Mouse (Mus musculus): ENCODE measurements around the gene Aldh1a1.

DNA sequence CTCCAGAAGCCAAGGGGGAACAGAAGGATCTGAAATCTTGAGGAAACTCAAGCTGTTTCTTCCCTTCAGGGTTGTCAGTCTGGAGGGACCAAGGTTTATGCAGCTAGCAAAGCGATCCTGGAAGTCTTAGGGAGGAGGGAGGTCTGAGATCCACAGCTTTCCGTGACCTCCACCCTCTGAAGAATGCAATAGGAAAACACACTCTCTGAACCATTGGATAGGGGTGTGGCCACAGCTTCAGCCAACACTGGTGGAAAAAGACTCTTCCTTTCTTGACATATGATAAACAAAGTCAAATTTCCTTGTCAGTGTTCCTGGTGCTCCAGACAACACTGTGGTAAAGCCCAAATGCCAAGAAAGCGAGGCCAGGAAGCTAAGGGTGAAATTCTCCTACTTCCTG is 84.5 kb downstream of the Aldh1a1 start:
- TF ChIP-seq GATA1 (IDR thresholded peaks at IDR 0.05; ENCODE audit: borderline replicate concordance, low read length) = no peak
- no peak for TF ChIP-seq FLI1 (IDR thresholded peaks at IDR 0.05; ENCODE audit: low read length)
